Mouse (Mus musculus): ENCODE data around the gene Aasdh. TPM values are rescaled to one million over a fixed set of nuclear protein-coding genes. Genes with fewer than 3 reads are reported as not detected.

Aasdh gene
- total RNA-seq, 2 experiments from 2014 or later = 14.4 to 15.4 TPM

DNA sequence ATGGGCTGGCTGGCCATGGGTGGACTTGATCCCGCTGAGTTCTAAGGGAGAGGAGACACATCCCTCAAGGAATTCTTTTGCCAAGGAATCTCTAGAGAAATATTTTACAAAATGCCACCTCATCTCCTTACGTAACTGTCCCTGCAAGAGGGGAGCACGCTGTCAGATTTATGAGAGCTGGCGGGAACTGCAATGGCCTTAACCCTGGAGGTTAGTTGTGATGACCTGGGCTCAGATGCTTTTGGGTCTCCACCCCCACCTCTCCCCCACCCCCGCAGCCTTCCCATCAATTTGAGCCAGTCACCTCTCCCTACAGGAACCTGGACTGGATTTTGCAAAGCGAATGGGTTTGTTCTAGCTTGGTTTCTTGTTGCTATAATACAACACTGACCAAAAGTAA is 58.2 kb downstream of the Aasdh start:
- DNase-seq (ENCODE audit: low spot score) = no peak
- intact Hi-C loops (cut with DNase I) = no loop called here

GRCm38 (mm10) chr5:76844618-76845186 is 60.6 kb downstream of the Aasdh start:
- intact Hi-C loops (cut with DNase I) = loop anchor here (5.0 kb wide), 2 partner anchors 77 to 187 kb away; partner anchors contain the start of gene C530008M17Rik
- no peak for DNase-seq (ENCODE audit: low spot score)

DNA sequence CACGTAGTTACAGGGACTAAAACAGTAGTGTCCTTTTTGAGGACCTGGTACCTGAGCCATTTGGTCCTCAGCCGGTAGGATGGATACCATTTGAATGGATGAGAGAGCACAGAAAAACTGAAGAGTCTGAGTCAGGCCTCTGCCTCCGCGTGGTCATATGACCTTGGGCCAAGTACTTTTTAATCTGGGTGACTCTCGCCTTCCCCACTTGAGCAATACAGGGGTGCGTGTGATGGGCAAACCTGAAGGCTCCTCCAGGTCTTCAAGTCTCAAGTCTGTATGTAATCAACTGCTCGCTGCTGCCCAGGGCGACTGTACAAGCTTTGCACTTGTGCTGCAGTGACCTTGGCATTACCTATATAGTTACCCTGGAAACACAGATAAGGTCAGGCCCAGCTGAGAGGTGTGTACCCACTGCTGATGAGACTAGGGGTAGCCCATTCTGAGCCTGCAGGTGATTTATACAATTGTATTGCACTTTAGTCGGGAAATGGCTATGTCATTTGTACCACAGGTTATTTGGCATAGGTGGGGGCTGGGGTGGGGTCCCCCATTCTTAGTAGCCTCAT is 61.4 kb downstream of the Aasdh start:
- intact Hi-C loops (cut with DNase I) = loop anchor here (2.0 to 5.0 kb wide), 3 partner anchors 77 to 255 kb away; partner anchors contain the start of genes C530008M17Rik and Cep135
- no peak for DNase-seq (ENCODE audit: low spot score)

DNA sequence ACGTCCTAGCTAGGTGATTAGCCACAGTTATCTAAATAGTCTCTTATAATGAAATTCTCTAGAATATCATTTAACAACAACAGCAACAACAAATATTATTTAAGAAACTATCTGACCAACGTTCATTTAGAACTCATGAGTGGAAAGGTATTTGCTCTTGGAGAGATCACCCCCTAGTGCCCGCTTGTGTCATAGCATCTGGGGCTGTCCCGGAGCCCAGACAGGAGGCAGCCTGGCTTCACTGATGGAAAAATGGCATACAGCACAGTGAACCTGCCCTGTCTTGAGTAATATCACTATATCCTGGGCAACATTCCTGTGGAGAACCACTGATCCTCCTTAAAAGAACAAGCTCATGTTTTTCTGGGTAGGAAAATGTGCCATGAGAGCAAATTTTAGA is 61.9 kb downstream of the Aasdh start:
- no peak for DNase-seq (ENCODE audit: low spot score)
- intact Hi-C loops (cut with DNase I) = loop anchor here (2.0 to 5.0 kb wide), 3 partner anchors 76 to 255 kb away; partner anchors contain the start of genes C530008M17Rik and Cep135

- intact Hi-C loops (cut with DNase I) = loop anchor here (2.0 to 5.0 kb wide), 3 partner anchors 75 to 253 kb away; partner anchors contain the start of genes C530008M17Rik and Cep135
- DNase-seq (ENCODE audit: low spot score) = no peak
Measured at GRCm38 (mm10) chr5:76841859-76842258, 63.5 kb downstream of the Aasdh start.

DNA sequence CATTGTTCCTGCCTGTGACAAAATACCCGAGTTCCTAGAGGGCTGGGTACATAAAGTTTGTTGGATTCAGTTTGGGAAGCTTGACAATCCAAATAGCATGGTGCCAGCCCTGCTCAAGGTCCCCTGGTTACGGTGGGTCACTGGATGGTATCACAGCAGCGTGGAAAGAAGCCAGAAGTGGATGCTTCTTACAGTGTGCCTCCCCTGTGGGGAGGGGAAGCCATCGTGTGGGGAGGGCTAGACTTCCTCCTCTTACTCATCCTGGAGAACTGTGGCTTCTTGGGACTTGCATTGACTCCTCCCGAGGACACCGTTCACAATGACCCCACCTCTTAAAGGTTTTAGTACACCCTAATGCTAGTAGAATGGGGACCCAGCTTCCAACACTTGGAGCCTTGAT is 65.5 kb downstream of the Aasdh start:
- intact Hi-C loops (cut with DNase I) = loop anchor here (5.0 kb wide), 2 partner anchors 72 to 182 kb away; partner anchors contain the start of gene C530008M17Rik
- DNase-seq (ENCODE audit: low spot score) = no peak

DNA sequence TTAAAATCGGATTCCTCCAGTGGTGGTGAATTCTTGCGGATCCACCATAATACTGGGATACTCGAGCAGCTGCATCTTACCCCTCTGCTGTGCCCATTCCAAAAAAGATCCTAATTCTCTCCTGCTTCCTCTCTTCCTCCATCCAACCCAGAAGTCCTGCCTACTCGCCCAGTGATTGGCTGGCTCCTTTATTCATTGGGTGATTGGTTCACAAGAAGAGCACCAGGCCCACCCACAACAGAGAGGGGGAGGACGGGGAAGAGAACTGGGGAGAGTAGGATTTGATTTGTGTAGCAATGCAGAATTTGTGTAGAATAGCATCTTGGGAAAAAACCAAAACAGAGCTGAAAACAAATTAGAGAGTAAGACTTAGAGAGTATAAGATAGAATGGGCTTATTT is 68.3 kb downstream of the Aasdh start:
- intact Hi-C loops (cut with DNase I) = no loop called here
- no peak for DNase-seq (ENCODE audit: low spot score)

DNA sequence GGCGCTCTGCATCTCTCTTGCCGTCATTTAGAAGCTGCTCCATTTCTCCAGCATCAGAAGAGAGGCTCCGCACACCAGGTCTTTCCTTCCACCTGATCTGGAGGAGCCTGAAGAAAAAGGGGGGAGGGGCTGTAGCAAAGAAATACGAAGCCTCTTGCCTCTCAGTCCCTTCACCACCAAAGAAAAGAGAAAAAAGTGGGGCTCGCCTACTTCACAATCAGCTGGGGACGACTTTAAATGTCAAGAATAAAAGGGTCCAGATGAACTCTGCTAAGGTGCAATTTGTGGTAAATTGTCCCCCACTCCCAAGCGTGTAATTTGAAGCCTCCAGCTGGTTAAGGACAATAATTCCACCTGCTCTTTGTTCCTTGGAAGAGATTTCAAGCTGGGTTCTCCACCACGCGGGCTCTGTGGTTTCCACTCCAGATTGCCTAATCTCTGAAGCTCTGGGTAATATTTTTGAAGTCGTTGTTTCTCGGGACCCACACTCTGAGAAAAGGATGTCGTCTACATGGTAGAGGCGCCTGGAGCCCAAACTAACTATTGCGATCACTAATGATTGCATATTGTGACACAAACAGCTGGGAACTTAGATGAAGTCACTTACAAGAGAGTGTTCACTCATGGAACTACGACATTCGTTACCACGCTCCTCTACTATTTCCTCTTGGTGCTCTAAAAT is 72.6 kb downstream of the Aasdh start:
- intact Hi-C loops (cut with DNase I) = no loop called here
- DNase-seq (ENCODE audit: low spot score) = no peak

DNA sequence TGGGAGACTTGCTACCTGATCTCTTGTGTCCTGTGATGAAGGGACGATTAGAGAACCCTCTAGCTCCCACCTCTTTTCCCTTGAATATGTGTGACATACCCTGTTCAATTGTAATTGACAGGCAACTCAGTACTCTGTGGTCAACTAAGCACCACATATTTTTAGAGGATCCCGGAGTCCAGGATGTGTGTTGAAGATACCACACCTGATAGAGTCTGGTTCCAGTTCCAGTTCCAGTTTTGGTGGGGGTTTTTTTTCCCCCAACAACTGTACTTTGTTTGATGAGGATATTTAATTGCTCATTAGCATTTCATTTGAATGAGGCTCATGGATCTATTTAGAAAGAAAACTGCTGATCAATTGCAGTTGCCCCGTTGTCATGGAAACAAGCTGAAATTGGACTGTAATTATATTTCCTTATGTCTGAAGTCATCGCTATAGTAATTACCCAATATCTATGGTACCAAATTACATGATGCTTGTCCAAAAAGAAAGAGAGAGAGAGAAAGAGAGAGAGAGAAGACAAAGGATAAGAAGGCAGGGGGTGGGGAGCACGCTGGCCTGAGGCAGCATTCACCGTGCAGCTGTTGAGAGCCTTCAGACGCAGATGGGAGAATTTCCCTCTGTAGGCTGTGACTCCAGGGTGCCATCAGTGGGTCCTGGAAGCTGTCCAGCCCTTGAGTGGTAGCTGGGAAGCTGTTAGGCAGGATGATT is 76.6 kb downstream of the Aasdh start:
- intact Hi-C loops (cut with DNase I) = no loop called here

More for the DNA sequence above, 76.6 kb downstream of the Aasdh start:
- no peak for DNase-seq (ENCODE audit: low spot score)

Other genes with a start within 250 kb of the Aasdh start
- 1 to 10 TPM; 2.2 to 2.3 TPM for gene C530008M17Rik, start 249.0 kb downstream of the Aasdh start, total RNA-seq (2021)
- 100 to 1,000 TPM; 138 to 159 TPM for gene Paics, start 45.8 kb upstream of the Aasdh start, total RNA-seq (2021)
- 10 to 100 TPM; 12.2 to 15.5 TPM for gene Ppat, start 46.1 kb upstream of the Aasdh start, total RNA-seq (2021)
- gene Srp72, start 69.2 kb upstream of the Aasdh start, total RNA-seq (2021) = 10 to 100 TPM; 52.7 to 59.6 TPM
- gene Arl9, start 98.5 kb upstream of the Aasdh start, total RNA-seq (2021) = not detected
- not detected for gene Thegl, start 110.5 kb upstream of the Aasdh start, total RNA-seq (2021)
- 100 to 1,000 TPM; 402 to 442 TPM for gene Hopx, start 209.6 kb upstream of the Aasdh start, total RNA-seq (2021)